Mouse (Mus musculus): Measurements from ENCODE around the gene Ascl5. TPM values are rescaled to one million over a fixed set of nuclear protein-coding genes. Genes with fewer than 3 reads are reported as not detected.

The Ascl5 gene
- 0.47 TPM in 1 of 2 replicates, not detected in the other for polyA plus RNA-seq (2014; fragmentation: Nextera tagmentation; extraction: Ambion mirVana)

DNA sequence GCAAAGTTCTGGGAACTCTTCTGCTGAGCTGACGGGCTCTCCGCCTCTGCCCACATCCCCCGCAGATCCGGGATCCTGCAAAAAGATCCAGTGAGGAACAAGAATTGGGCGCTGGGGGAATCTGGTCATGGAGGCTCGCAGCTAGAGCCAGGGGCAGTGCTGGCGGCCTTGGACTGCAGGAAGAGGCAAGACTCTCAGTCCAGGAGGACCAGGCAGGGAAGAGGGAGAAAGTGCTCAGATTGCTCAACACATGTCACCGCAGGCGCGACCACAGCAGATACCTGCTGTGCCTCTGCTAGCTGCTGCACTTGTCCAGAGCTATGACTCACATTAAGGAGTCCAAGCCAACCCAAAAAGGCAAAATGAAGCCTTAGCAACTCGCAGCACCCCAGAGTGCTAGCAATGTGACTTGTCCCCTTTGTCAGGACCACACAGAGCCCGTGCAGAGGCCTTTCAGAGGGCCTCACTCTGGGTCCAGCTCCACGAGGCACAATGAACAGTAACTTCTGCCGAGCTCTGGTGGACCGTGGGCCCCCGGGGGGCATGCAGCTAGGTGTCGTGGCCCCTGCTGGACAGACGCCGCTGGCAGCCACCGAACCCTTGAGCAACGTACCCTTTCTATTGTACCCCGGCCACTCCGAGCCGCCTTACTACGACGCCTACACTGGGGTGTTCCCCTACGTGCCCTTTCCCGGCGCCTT, at the start of gene Ascl5:
TSS of gene Ascl5 (plus strand) at position 493 of the 701 bp plus-strand sequence.
- Histone ChIP-seq H3K4me3 (ENCODE audit: low read depth, low read length) (peak within 1 kb of the TSS; percentile 32), H3K27ac (ENCODE audit: low read depth, low read length) (no peak within 1 kb of the TSS), H3K36me3 (ENCODE audit: control insufficient read depth, insufficient read depth, low read length) (no peaks in the 10 kb centered on the region), H3K9me3 (ENCODE audit: control insufficient read depth, low read length) (no peaks in the 10 kb centered on the region), H3K27me3 (replicated peaks; ENCODE audit: control insufficient read depth, insufficient read depth, low read length) (peaks cover 58% of the 10 kb centered on the region), H3K9ac (ENCODE audit: low read depth, low read length) (no peak within 1 kb of the TSS), H3K4me2 (peak within 1 kb of the TSS; percentile 58), H3K4me1 (replicated peaks; ENCODE audit: control insufficient read depth, insufficient read depth, low read length) (peaks cover 4% of the 10 kb centered on the region; the same call in 1 of the 2 replicates)
- 20% methylated on average over 29 of the region's 29 CpGs for WGBS
- DNase-seq (ENCODE audit: low spot score) (no peak), ATAC-seq (replicated peaks; ENCODE audit: low FRiP score) (no peak)

DNA sequence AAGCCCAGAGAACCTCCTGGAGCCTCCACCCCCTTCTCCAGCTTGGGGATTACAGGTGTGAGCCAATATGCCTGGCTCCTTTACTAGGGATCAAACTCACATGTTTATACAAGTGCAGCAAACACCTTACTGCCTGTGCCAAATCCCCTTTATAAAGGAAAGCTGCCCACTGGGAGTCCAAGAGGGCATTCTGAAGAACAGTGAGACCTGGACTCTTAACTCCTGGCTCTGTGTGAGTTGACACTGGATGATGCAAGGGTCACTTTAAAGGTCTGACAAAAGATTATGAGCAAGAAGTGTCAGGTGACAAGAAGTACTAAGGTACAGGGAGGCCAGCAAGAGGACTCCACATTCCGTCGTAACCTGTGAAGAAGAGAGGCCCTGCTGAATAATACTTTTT, 49.2 kb upstream of the Ascl5 start:
- DNase-seq (ENCODE audit: low spot score) = no peak
- ATAC-seq (replicated peaks; ENCODE audit: low FRiP score) = no peak
- Histone ChIP-seq H3K4me3 (ENCODE audit: low read depth, low read length) (no peak overlapping the region), H3K27ac (ENCODE audit: low read depth, low read length) (no peak overlapping the region), H3K27me3 (replicated peaks; ENCODE audit: control insufficient read depth, insufficient read depth, low read length) (peaks cover 5% of the 10 kb centered on the region), H3K4me2 (no peak overlapping the region), H3K9ac (ENCODE audit: low read depth, low read length) (no peak overlapping the region), H3K4me1 (replicated peaks; ENCODE audit: control insufficient read depth, insufficient read depth, low read length) (no peaks in the 10 kb centered on the region), H3K36me3 (ENCODE audit: control insufficient read depth, insufficient read depth, low read length) (no peaks in the 10 kb centered on the region), H3K9me3 (ENCODE audit: control insufficient read depth, low read length) (no peaks in the 10 kb centered on the region)
- 97% methylated on average over 2 of the region's 2 CpGs for WGBS

- peak within 1 kb of the TSS; percentile 97 for H3K4me2 ChIP-seq
- H3K36me3 ChIP-seq (ENCODE audit: control insufficient read depth, insufficient read depth, low read length) = no peaks in the 10 kb centered on the region
- ATAC-seq (replicated peaks; ENCODE audit: low FRiP score) = no peak
- no peak within 1 kb of the TSS for H3K9ac ChIP-seq (ENCODE audit: low read depth, low read length)
- H3K4me3 ChIP-seq (ENCODE audit: low read depth, low read length) = peak within 1 kb of the TSS; percentile 57
- H3K9me3 ChIP-seq (ENCODE audit: control insufficient read depth, low read length) = no peaks in the 10 kb centered on the region
- no peak within 1 kb of the TSS for H3K27ac ChIP-seq (ENCODE audit: low read depth, low read length)
- DNase-seq (ENCODE audit: low spot score) = no peak
- H3K4me1 ChIP-seq (replicated peaks; ENCODE audit: control insufficient read depth, insufficient read depth, low read length) = peaks cover 5% of the 10 kb centered on the region
- 76% methylated on average over 3 of the region's 3 CpGs for WGBS
- peaks cover 11% of the 10 kb centered on the region for H3K27me3 ChIP-seq (replicated peaks; ENCODE audit: control insufficient read depth, insufficient read depth, low read length)
Observed at GRCm38 (mm10) chr1:136006292-136006748, 44.3 kb upstream of the Ascl5 start, which contains the start of gene Igfn1. TSS of gene Igfn1 (minus strand) at chr1:136006342.

DNA sequence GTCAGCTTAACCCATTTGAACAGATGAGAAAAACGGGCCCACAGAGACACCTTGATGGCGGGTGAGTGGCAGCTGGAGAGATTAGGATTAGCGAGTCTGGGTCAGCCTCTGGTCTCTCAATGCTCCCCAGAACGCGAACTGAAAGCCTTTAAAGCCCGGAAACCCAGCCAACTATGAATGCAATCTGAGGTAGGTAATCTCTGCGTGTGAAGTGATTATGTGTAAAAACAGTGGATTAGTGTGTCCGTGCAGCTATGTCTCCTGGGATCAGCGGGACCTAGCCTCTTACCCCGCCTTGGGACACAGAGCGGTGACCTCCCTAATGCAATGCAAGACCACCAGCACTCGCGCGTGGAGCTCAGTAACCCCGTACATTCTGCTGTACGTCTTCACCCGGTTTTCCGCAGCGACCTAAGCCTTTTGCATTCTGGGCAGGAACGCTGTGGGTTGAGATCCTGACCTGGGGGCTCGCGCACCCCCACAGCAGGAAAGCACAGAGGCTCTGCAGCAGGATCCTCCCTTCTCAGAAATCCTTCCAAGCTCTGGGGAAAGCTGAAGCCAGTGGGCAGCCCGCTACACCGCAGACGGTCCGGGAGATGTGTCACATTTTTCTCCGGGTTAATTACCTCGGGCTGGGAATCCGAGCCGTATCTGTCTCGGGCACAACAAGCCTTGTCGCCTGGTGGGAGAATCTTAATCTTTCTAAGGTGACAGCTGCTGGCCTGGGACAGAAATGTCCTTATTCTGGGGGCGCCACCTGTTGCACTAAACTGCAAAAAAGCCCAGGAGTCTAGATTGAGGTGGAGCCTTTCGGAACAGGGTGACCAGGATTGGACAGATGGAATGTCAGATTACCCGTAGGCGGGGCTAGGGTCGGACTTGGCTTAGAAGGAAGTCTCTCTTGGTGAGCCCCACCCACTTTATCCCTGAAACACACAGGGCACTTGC, 43.1 kb upstream of the Ascl5 start, which contains the start of gene Tmem9:
TSS of gene Tmem9 (plus strand) at position 940 of the 948 bp plus-strand sequence.
- Histone ChIP-seq H3K4me3 (ENCODE audit: low read depth, low read length) (peak within 1 kb of the TSS; percentile 57), H3K4me1 (replicated peaks; ENCODE audit: control insufficient read depth, insufficient read depth, low read length) (peaks cover 5% of the 10 kb centered on the region), H3K27me3 (replicated peaks; ENCODE audit: control insufficient read depth, insufficient read depth, low read length) (peaks cover 11% of the 10 kb centered on the region), H3K9ac (ENCODE audit: low read depth, low read length) (peak within 1 kb of the TSS; percentile 60), H3K4me2 (peak within 1 kb of the TSS; percentile 97), H3K9me3 (ENCODE audit: control insufficient read depth, low read length) (no peaks in the 10 kb centered on the region), H3K36me3 (ENCODE audit: control insufficient read depth, insufficient read depth, low read length) (no peaks in the 10 kb centered on the region), H3K27ac (ENCODE audit: low read depth, low read length) (no peak within 1 kb of the TSS)
- 3% methylated on average over 37 of the region's 37 CpGs for WGBS
- ATAC-seq (replicated peaks; ENCODE audit: low FRiP score) = peak; percentile 95
- peak; percentile 77 for DNase-seq (ENCODE audit: low spot score)

DNA sequence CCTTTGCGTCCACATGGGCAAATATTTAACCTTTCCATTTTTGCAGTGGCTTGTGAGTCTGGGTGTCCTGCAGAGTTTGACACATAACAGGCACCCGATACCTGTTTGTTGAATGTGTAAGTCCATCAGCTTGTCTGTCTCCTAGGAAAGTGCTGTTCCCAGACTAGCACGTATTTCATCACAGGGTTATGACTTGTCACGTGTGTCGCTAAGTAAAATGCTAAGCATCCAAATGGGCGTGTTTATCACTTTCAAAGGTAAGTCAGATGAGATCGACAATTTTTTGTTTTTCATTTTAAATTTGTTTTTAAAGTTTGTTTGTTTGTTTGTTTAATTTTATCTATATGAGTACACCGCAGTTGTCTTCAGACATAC, 42.5 kb upstream of the Ascl5 start:
- DNase-seq (ENCODE audit: low spot score) = no peak
- no peaks in the 10 kb centered on the region for H3K36me3 ChIP-seq (ENCODE audit: control insufficient read depth, insufficient read depth, low read length)
- no peak overlapping the region for H3K9ac ChIP-seq (ENCODE audit: low read depth, low read length)
- H3K27ac ChIP-seq (ENCODE audit: low read depth, low read length) = no peak overlapping the region
- 18% methylated on average over 8 of the region's 8 CpGs for WGBS
- peak overlapping the region; percentile 97 for H3K4me2 ChIP-seq
- peak overlapping the region; percentile 57 for H3K4me3 ChIP-seq (ENCODE audit: low read depth, low read length)
- ATAC-seq (replicated peaks; ENCODE audit: low FRiP score) = peak; percentile 54; the same call in 1 of the 2 replicates
- H3K4me1 ChIP-seq (replicated peaks; ENCODE audit: control insufficient read depth, insufficient read depth, low read length) = peaks cover 5% of the 10 kb centered on the region
- peaks cover 11% of the 10 kb centered on the region for H3K27me3 ChIP-seq (replicated peaks; ENCODE audit: control insufficient read depth, insufficient read depth, low read length)
- no peaks in the 10 kb centered on the region for H3K9me3 ChIP-seq (ENCODE audit: control insufficient read depth, low read length)

DNA sequence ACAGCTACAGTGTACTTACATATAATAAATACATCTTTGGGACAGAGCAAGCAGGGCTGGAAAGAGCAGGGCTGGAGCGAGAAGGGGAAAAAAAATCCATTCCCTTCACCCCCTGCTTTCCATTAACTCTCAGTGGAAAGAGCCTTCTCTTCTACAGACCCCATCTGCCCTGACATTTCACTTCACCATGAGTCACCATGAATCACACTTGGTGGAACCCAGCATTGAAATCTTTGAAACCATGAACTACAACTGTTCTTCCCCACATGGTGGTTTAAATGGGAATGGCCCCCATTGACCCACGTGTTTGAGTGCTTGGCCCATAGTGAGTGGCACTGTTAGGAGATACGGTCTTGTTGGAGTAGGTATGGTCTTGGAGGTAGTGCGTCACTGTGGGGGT, 40.4 kb upstream of the Ascl5 start:
- ATAC-seq (replicated peaks; ENCODE audit: low FRiP score) (no peak), DNase-seq (ENCODE audit: low spot score) (no peak)
- H3K36me3 ChIP-seq (ENCODE audit: control insufficient read depth, insufficient read depth, low read length) = no peaks in the 10 kb centered on the region
- 86% methylated on average over 4 of the region's 4 CpGs for WGBS
- H3K4me1 ChIP-seq (replicated peaks; ENCODE audit: control insufficient read depth, insufficient read depth, low read length) = peaks cover 16% of the 10 kb centered on the region
- peaks cover 11% of the 10 kb centered on the region for H3K27me3 ChIP-seq (replicated peaks; ENCODE audit: control insufficient read depth, insufficient read depth, low read length)
- H3K27ac ChIP-seq (ENCODE audit: low read depth, low read length) = no peak overlapping the region
- H3K9me3 ChIP-seq (ENCODE audit: control insufficient read depth, low read length) = no peaks in the 10 kb centered on the region
- H3K4me3 ChIP-seq (ENCODE audit: low read depth, low read length) = no peak overlapping the region
- H3K4me2 ChIP-seq = no peak overlapping the region
- no peak overlapping the region for H3K9ac ChIP-seq (ENCODE audit: low read depth, low read length)

DNA sequence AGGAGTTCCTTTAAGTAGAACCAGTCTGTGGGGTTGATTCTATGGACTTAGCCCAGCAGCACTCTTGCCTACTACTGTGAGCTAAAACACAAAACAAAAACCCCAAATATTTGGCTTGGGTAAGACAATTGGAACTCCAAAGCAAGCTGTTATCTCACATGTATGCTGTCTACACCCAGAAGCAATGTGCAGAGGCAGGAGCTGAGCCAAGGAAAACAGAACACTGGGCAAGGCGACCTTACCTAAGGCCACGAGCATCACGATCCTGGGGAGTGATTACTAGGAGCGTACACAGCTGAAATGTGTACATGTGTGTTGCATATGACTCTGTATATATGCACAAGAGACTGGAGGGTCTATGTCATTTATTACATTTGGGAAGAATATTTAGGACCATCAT, 37.1 kb upstream of the Ascl5 start:
- H3K27ac ChIP-seq (ENCODE audit: low read depth, low read length) = peak overlapping the region; percentile 86; the same call in 1 of the 2 replicates

DNA sequence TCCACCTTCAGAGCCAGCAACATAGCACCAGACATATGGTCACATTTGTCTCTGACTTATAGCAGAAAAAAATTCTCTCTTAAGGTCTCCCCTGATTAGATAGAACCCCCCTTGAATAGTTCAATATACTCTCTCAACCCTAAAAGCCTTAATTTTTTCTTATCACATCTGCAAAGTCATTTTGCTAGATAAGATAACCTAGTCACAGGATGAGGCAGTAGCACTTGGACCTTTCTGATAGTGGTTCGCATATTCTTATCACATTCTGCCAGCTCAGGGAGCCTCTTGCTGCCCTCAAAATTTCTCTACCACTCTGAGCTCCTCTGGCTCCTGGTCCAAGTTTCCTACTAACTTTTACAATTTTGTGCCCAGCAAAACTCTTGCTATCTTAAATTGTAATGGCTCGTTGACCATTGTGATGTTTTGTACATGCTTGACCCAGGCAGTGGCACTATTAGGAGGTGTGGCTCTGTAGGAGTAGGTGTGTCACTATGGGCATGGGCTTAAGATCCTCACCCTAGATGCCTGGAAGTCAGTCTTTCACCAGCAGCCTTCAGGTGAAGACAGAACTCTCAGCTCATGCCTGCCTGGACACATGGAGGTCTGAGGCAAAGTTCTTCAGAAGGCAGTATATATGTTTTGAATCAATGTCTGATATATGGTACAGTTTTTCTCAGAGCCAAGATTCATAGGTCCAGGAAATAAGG, 35.7 kb upstream of the Ascl5 start:
- H3K4me1 ChIP-seq (replicated peaks; ENCODE audit: control insufficient read depth, insufficient read depth, low read length) = peaks cover 21% of the 10 kb centered on the region
- no peak overlapping the region for H3K9ac ChIP-seq (ENCODE audit: low read depth, low read length)
- no peak overlapping the region for H3K4me3 ChIP-seq (ENCODE audit: low read depth, low read length)
- peak overlapping the region; percentile 53 for H3K4me2 ChIP-seq
- no peaks in the 10 kb centered on the region for H3K36me3 ChIP-seq (ENCODE audit: control insufficient read depth, insufficient read depth, low read length)
- no peaks in the 10 kb centered on the region for H3K9me3 ChIP-seq (ENCODE audit: control insufficient read depth, low read length)
- H3K27ac ChIP-seq (ENCODE audit: low read depth, low read length) = peak overlapping the region; percentile 86
- 29% methylated on average over 2 of the region's 2 CpGs for WGBS
- no peaks in the 10 kb centered on the region for H3K27me3 ChIP-seq (replicated peaks; ENCODE audit: control insufficient read depth, insufficient read depth, low read length)
- ATAC-seq (replicated peaks; ENCODE audit: low FRiP score) = peak; percentile 84
- no peak for DNase-seq (ENCODE audit: low spot score)

More for the DNA sequence above, 37.1 kb upstream of the Ascl5 start:
- Histone ChIP-seq H3K9me3 (ENCODE audit: control insufficient read depth, low read length) (no peaks in the 10 kb centered on the region), H3K4me3 (ENCODE audit: low read depth, low read length) (no peak overlapping the region), H3K9ac (ENCODE audit: low read depth, low read length) (no peak overlapping the region), H3K4me1 (replicated peaks; ENCODE audit: control insufficient read depth, insufficient read depth, low read length) (peaks cover 17% of the 10 kb centered on the region), H3K36me3 (ENCODE audit: control insufficient read depth, insufficient read depth, low read length) (no peaks in the 10 kb centered on the region), H3K4me2 (no peak overlapping the region), H3K27me3 (replicated peaks; ENCODE audit: control insufficient read depth, insufficient read depth, low read length) (no peaks in the 10 kb centered on the region)
- DNase-seq (ENCODE audit: low spot score) = no peak
- WGBS = 72% methylated on average over 4 of the region's 4 CpGs
- ATAC-seq (replicated peaks; ENCODE audit: low FRiP score) = no peak
